Mouse (Mus musculus) forebrain, embryonic 10.5 days (tissue): ENCODE results near the gene Vcan. TPM values are rescaled to one million over a fixed set of nuclear protein-coding genes. Genes with fewer than 3 reads are reported as not detected.

Source experiments
- DNase-seq: peaks from one replicate; pipeline ENCODE4 v3.0.0-alpha.2; 2017; ENCODE audit warnings: low spot score; ENCODE audit errors: extremely low spot score
- H3K27ac ChIP-seq: fragments of 300-500 bp; sonication (generic); 2 replicates; pipeline ENCODE4 v1.5.1; 2016; ENCODE audit warnings: mild to moderate bottlenecking
- H3K27me3 ChIP-seq: fragments of 300-500 bp; sonication (generic); 2 replicates; pipeline ENCODE4 v1.6.1; 2016; ENCODE audit warnings: mild to moderate bottlenecking; ENCODE audit not compliant: poor library complexity, severe bottlenecking
- H3K36me3 ChIP-seq: fragments of 300-500 bp; sonication (generic); replicated peaks from 2 replicates; pipeline ENCODE4 v1.6.1; 2016; ENCODE audit warnings: mild to moderate bottlenecking, moderate library complexity
- H3K4me1 ChIP-seq: fragments of 300-500 bp; sonication (generic); 2 replicates; pipeline ENCODE4 v1.6.1; 2016
- H3K4me3 ChIP-seq: fragments of 300-500 bp; sonication (generic); 2 replicates; pipeline ENCODE4 v1.5.1; 2016; ENCODE audit warnings: mild to moderate bottlenecking, moderate library complexity
- H3K9me3 ChIP-seq: fragments of 300-500 bp; sonication (generic); 2 replicates; pipeline ENCODE4 v1.6.1; 2016; ENCODE audit warnings: mild to moderate bottlenecking, moderate library complexity
- WGBS: fragments of 180-500 bp; shearing (Covaris S2); methylation state at CpG from one replicate; pipeline ENCODE4 v1.1.7; 2016; 5-methylcytosine and 5-hydroxymethylcytosine counted together
- polyA plus RNA-seq: library from polyadenylated mRNA; unstranded; fragments of >200 nt; fragmentation: Nextera tagmentation; extraction: Ambion mirVana; gene quantifications from 2 replicates; pipeline ENCODE4 v1.2.1, GENCODE M21; 2016

Gene Vcan
- polyA plus RNA-seq, 1 experiment from 2014 or later = 38.5 TPM

- Histone ChIP-seq H3K27me3 (no peaks in the 10 kb centered on the region), H3K27ac (no peak overlapping the region), H3K36me3 (no peaks in the 10 kb centered on the region), H3K4me3 (no peak overlapping the region), H3K4me1 (no peaks in the 10 kb centered on the region), H3K9me3 (no peaks in the 10 kb centered on the region)
- WGBS = 92% methylated on average over 2 of the region's 2 CpGs
- no peak for DNase-seq
Measured at GRCm38 (mm10) chr13:89645589-89645988, 96.7 kb downstream of the Vcan start.

DNA sequence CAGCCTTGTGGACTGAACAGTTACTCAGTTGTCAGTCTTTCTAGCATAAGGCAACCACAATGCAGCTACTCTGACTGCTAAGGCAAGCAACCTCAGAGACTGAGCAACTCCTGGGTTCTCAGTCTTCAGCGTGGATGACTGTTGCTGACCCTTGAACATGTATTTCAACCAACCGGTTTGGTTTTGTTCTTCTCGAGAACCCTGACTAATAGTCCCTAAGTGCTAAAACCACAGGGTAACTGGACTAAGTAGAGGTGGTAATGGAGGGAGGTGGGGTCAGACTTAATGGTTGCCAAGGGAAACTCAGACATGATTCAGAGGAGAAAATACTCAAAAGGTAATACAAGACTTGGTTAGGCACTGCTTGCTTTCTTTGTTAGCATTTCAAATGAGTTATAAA lies 105.3 kb downstream of the Vcan start:
- no peaks in the 10 kb centered on the region for H3K36me3 ChIP-seq
- 88% methylated on average over 3 of the region's 3 CpGs for WGBS
- DNase-seq = no peak

GRCm38 (mm10) chr13:89634137-89634683 lies 108.1 kb downstream of the Vcan start:
- H3K27me3 ChIP-seq = no peaks in the 10 kb centered on the region
- no peak for DNase-seq
- H3K36me3 ChIP-seq = no peaks in the 10 kb centered on the region
- no peaks in the 10 kb centered on the region for H3K9me3 ChIP-seq
- no peak overlapping the region for H3K4me3 ChIP-seq
- no peak overlapping the region for H3K27ac ChIP-seq
- 33% methylated on average over 4 of the region's 4 CpGs for WGBS
- no peaks in the 10 kb centered on the region for H3K4me1 ChIP-seq

More for the DNA sequence above, 105.3 kb downstream of the Vcan start:
- H3K27me3 ChIP-seq = no peaks in the 10 kb centered on the region
- H3K4me3 ChIP-seq = no peak overlapping the region
- no peaks in the 10 kb centered on the region for H3K9me3 ChIP-seq
- no peaks in the 10 kb centered on the region for H3K4me1 ChIP-seq
- H3K27ac ChIP-seq = no peak overlapping the region

GRCm38 (mm10) chr13:89619064-89619463 lies 123.2 kb downstream of the Vcan start:
- no peak overlapping the region for H3K27ac ChIP-seq
- no peaks in the 10 kb centered on the region for H3K9me3 ChIP-seq
- no peaks in the 10 kb centered on the region for H3K36me3 ChIP-seq
- H3K4me1 ChIP-seq = no peaks in the 10 kb centered on the region
- no peak overlapping the region for H3K4me3 ChIP-seq
- no peaks in the 10 kb centered on the region for H3K27me3 ChIP-seq
- 85% methylated on average over 3 of the region's 3 CpGs for whole genome bisulfite sequencing
- DNase-seq = no peak

- H3K27ac ChIP-seq = 0 out of 2 replicates have a peak overlapping the region, but pooled peaks have one; percentile 40
- no peak for DNase-seq
- 60% methylated on average over 3 of the region's 3 CpGs for WGBS
- peaks cover 6% of the 10 kb centered on the region; the same call in 1 of the 2 replicates for H3K4me1 ChIP-seq
- no peaks in the 10 kb centered on the region for H3K27me3 ChIP-seq
- H3K9me3 ChIP-seq = no peaks in the 10 kb centered on the region
- H3K36me3 ChIP-seq = no peaks in the 10 kb centered on the region
- H3K4me3 ChIP-seq = no peak overlapping the region
Measured at GRCm38 (mm10) chr13:89607399-89607798, 134.9 kb downstream of the Vcan start.

Other genes starting within 250 kb of the Vcan start
- 27.3 and 29.6 TPM in 2 replicates for gene Hapln1, start 202.7 kb downstream of the Vcan start, polyA plus RNA-seq